In genomic region chr13:55135382-55135781, GRCm38 (mm10) we compare ENCODE assay signal across 8 mouse cellular contexts. TPM values are rescaled to one million over a fixed set of nuclear protein-coding genes. Genes with fewer than 3 reads are reported as not detected.
DNase-seq lines count a peak whose midpoint lies in the region; TF ChIP-seq lines count a peak whose summit lies in the region.
"Had no signal": no experiment of that assay in that cellular context is flagged by ENCODE, and none has a peak within 500 bp of the region (broad histone marks: within the 10 kb centered on the region; RNA-seq: fewer than 3 reads in every experiment).

No protein-coding gene starts in this region.

- H3K4me1 ChIP-seq in cortical plate, adult 2 months (ENCODE audit: control insufficient read depth, insufficient read depth, low read length) = no peaks in the 10 kb centered on the region

- no peak for TF ChIP-seq POLR2A in cortical plate, adult 2 months (IDR thresholded peaks at IDR 0.05; ENCODE audit: extremely low read depth, insufficient read depth, low read length)

- peak; percentile 50 for TF ChIP-seq CTCF in cortical plate, adult 2 months (IDR thresholded peaks at IDR 0.05; ENCODE audit: extremely low read depth, insufficient read depth, low read length)

- no peak overlapping the region for H3K4me3 ChIP-seq in cortical plate, adult 2 months (ENCODE audit: insufficient read depth, low read length)

- no peak overlapping the region for H3K27ac ChIP-seq in cortical plate, adult 2 months (ENCODE audit: insufficient read depth, low read length)

- peak; percentile 11 to 39 for DNase-seq in kidney, postnatal 36 days
- no peak for DNase-seq in kidney, adult 8-10 months
- DNase-seq in Muller cell, postnatal 12 days (ENCODE audit: inconsistent ontology term) = peak; percentile 34
- peak; percentile 43 for DNase-seq in lung, postnatal 10 days
- no peak for DNase-seq in left cerebral cortex, adult 8-10 months (ENCODE audit: low spot score in 2 of 2)
- no peak for DNase-seq in layer of hippocampus, adult 9-11 months

RNA-seq across cellular contexts. Expression of gene Gm17617, which starts 2.0 kb away (rescaled TPM):
- not detected in 2 replicates for polyA plus RNA-seq in cortical plate, adult 2 months (2012; rRNA removed)
- not detected for total RNA-seq in left cerebral cortex, adult 8-10 months (2022)
- polyA plus RNA-seq: intestine, embryonic 14.5 days had no signal

RNA-seq across cellular contexts. Expression of gene Fgfr4, which starts 17.1 kb away (rescaled TPM):
- polyA plus RNA-seq in cortical plate, adult 2 months (2012; rRNA removed) = 0.08 and 0.10 TPM in 2 replicates
- under 1 TPM; 0.21 to 0.70 (median 0.58) TPM for total RNA-seq in left cerebral cortex, adult 8-10 months (2022)

RNA-seq across cellular contexts. Expression of gene Zfp346, which starts 30.3 kb away (rescaled TPM):
- polyA plus RNA-seq in cortical plate, adult 2 months (2012; rRNA removed) = 41.0 and 41.1 TPM in 2 replicates
- 10 to 100 TPM; 41.9 to 46.2 (median 42.5) TPM for total RNA-seq in left cerebral cortex, adult 8-10 months (2022)

RNA-seq across cellular contexts. Expression of gene Uimc1, which starts 35.3 kb away (rescaled TPM):
- polyA plus RNA-seq in cortical plate, adult 2 months (2012; rRNA removed) = 17.2 and 18.7 TPM in 2 replicates
- 10 to 100 TPM; 20.3 to 24.7 (median 23.3) TPM for total RNA-seq in left cerebral cortex, adult 8-10 months (2022)

Comparison
In these comparisons a context has a peak if more than half of its experiments do, and no peak if none do; other contexts are left out.
1. DNase-seq: peak in kidney, postnatal 36 days (2 of 2), Muller cell, postnatal 12 days (single experiment) and lung, postnatal 10 days (single experiment); none in kidney, adult 8-10 months (0 of 2), left cerebral cortex, adult 8-10 months (0 of 2) and layer of hippocampus, adult 9-11 months (single experiment).